Mouse (Mus musculus): Measurements from ENCODE around the gene Serpinf1. TPM values are rescaled to one million over a fixed set of nuclear protein-coding genes. Genes with fewer than 3 reads are reported as not detected.

Serpinf1 gene
- polyA plus RNA-seq, 1 experiment from 2014 or later = 833 TPM

GRCm38 (mm10) chr11:75377125-75377524 lies 45.4 kb downstream of the Serpinf1 start:
- WGBS (ENCODE audit: insufficient replicate concordance) = 47% methylated on average over 1 of the region's 1 CpGs
- H3K9me3 ChIP-seq (ENCODE audit: low read length) = no peaks in the 10 kb centered on the region
- no peaks in the 10 kb centered on the region for H3K27me3 ChIP-seq (ENCODE audit: insufficient read depth, low read length)
- no peak overlapping the region for H3K4me2 ChIP-seq (ENCODE audit: low read depth, low read length)
- no peak overlapping the region for H3K27ac ChIP-seq (ENCODE audit: low read depth)
- no peaks in the 10 kb centered on the region for H3K4me1 ChIP-seq (ENCODE audit: insufficient read depth)
- TF ChIP-seq EP300 (IDR thresholded peaks at IDR 0.05; ENCODE audit: low read depth) (no peak), CTCF (IDR thresholded peaks at IDR 0.05; ENCODE audit: low read depth) (no peak)
- ATAC-seq = no peak
- H3K36me3 ChIP-seq (replicated peaks; ENCODE audit: insufficient read depth, low read length) = no peaks in the 10 kb centered on the region
- H3K4me3 ChIP-seq (ENCODE audit: low read depth, low read length) = no peak overlapping the region
- DNase-seq = no peak
- H3K9ac ChIP-seq (replicated peaks) = no peak overlapping the region

MicroRNA genes within 50 kb of the gene (microRNA counts, 519-probe panel; counts per million panel counts)
- microRNA mmu-miR-22 = 8,537 counts per million, percentile 95 among the panel's probes with 10 or more counts

Small RNA genes lying within 50 kb of the gene (microRNA-seq; reads per million reads assigned to microRNA genes)
- 51,750 reads per million, percentile 99 among the genes with 10 or more reads in this experiment for gene Mir22

Other genes starting within 250 kb of the Serpinf1 start
- 12.4 and 13.6 TPM in 2 replicates for gene Ovca2, start 243.9 kb downstream of the Serpinf1 start, polyA plus RNA-seq (2015; fragmentation: Nextera tagmentation; extraction: Ambion mirVana)
- 10.9 and 13.0 TPM in 2 replicates for gene Dph1, start 231.5 kb downstream of the Serpinf1 start, polyA plus RNA-seq (2015; fragmentation: Nextera tagmentation; extraction: Ambion mirVana)
- gene Rtn4rl1, start 228.9 kb downstream of the Serpinf1 start, polyA plus RNA-seq (2015; fragmentation: Nextera tagmentation; extraction: Ambion mirVana) = 1.5 and 2.0 TPM in 2 replicates
- 43.5 and 49.3 TPM in 2 replicates for gene Rpa1, start 74.4 kb downstream of the Serpinf1 start, polyA plus RNA-seq (2015; fragmentation: Nextera tagmentation; extraction: Ambion mirVana)
- gene Smyd4, start 74.3 kb downstream of the Serpinf1 start, polyA plus RNA-seq (2015; fragmentation: Nextera tagmentation; extraction: Ambion mirVana) = 3.1 TPM in 2 replicates
- gene Serpinf2, start 16.9 kb upstream of the Serpinf1 start, polyA plus RNA-seq (2015; fragmentation: Nextera tagmentation; extraction: Ambion mirVana) = 975 and 1,049 TPM in 2 replicates
- 8.4 and 9.5 TPM in 2 replicates for gene Wdr81, start 32.0 kb upstream of the Serpinf1 start, polyA plus RNA-seq (2015; fragmentation: Nextera tagmentation; extraction: Ambion mirVana)
- 34.2 and 35.6 TPM in 2 replicates for gene Tlcd2, start 39.0 kb upstream of the Serpinf1 start, polyA plus RNA-seq (2015; fragmentation: Nextera tagmentation; extraction: Ambion mirVana)
- gene Prpf8, start 64.1 kb upstream of the Serpinf1 start, polyA plus RNA-seq (2015; fragmentation: Nextera tagmentation; extraction: Ambion mirVana) = 12.1 and 13.9 TPM in 2 replicates
- 13.2 and 13.4 TPM in 2 replicates for gene Rilp, start 87.4 kb upstream of the Serpinf1 start, polyA plus RNA-seq (2015; fragmentation: Nextera tagmentation; extraction: Ambion mirVana)
- gene Scarf1, start 90.8 kb upstream of the Serpinf1 start, polyA plus RNA-seq (2015; fragmentation: Nextera tagmentation; extraction: Ambion mirVana) = 3.1 TPM in 2 replicates
- gene Slc43a2, start 109.0 kb upstream of the Serpinf1 start, polyA plus RNA-seq (2015; fragmentation: Nextera tagmentation; extraction: Ambion mirVana) = 5.9 and 7.2 TPM in 2 replicates
- 30.1 and 36.7 TPM in 2 replicates for gene Pitpna, start 165.4 kb upstream of the Serpinf1 start, polyA plus RNA-seq (2015; fragmentation: Nextera tagmentation; extraction: Ambion mirVana)
- gene Inpp5k, start 208.3 kb upstream of the Serpinf1 start, polyA plus RNA-seq (2015; fragmentation: Nextera tagmentation; extraction: Ambion mirVana) = 16.7 TPM in 2 replicates
- 19.4 and 22.4 TPM in 2 replicates for gene Myo1c, start 227.8 kb upstream of the Serpinf1 start, polyA plus RNA-seq (2015; fragmentation: Nextera tagmentation; extraction: Ambion mirVana)

All from liver, postnatal 0 days (tissue).